Mouse (Mus musculus) kidney, postnatal 36 days (tissue): ENCODE results near the gene Ociad2.

Source experiments
- DNase-seq, 2 experiments: peaks; one replicate each; pipeline ENCODE4 v3.0.0; 2021 to 2022; ENCODE audit warnings: mixed read lengths in 2 of 2

Ociad2 gene

GRCm38 (mm10) chr5:73301601-73302307 lies 39.1 kb downstream of the Ociad2 start:
- no peak for DNase-seq

- DNase-seq, result no peak
Observed at GRCm38 (mm10) chr5:73295916-73296315, 44.9 kb downstream of the Ociad2 start.

GRCm38 (mm10) chr5:73295016-73295415 lies 45.8 kb downstream of the Ociad2 start:
- no peak for DNase-seq

GRCm38 (mm10) chr5:73293458-73293827 lies 47.4 kb downstream of the Ociad2 start:
- DNase-seq, result no peak

DNA sequence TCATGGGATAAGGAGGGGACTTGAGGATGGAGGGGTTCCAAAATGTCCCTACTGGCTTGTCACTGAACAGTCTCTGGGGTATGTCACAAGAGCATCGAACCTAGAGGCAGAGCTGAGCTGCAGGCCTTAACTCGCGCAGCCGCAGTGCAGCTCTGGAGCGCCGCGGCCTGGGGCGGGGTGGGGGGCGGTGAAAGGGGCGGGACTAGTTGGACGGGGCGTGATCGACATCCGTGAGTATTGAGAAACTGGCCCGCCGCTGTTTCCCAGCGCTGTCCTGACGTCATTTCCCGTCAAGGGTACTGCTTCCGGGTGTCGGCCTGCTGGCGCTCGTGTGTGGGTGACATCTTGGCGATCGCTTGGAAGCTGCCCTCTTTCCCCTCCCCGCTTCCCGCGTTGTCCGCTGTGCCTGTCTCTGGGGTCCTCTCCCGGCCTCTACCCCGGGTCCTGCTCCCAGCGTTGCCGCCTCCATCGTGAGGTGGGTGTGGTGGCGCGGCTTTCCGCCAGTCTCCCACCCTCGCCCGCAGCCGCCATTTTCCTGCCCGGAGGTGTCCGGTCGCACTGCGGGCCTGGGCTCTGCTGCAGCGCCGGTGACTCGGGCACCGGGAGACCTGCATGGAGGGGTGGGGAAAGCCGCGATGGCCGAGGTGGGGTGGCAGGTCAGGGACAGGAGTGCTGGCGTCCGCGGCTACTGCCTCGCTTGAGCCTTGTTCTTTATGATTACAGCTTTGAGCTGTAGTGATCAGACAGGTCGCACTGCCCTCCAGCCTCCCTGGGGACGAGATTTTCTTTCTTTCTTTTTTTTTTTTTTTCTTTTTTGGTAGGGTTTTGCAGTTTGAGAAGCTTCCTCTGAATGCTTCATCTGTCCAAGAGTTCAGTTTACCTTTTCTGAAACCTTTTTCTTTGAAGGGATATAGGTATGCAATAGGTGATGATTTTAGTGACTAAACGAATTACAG lies 48.0 kb downstream of the Ociad2 start, which contains the start of gene Ociad1:
Gene Ociad1 (plus strand): TSS at position 283 of the 956 bp plus-strand sequence.
- DNase-seq, result peak; percentile 96 to 97

GRCm38 (mm10) chr5:73289900-73290299 lies 50.9 kb downstream of the Ociad2 start:
- no peak for DNase-seq

DNA sequence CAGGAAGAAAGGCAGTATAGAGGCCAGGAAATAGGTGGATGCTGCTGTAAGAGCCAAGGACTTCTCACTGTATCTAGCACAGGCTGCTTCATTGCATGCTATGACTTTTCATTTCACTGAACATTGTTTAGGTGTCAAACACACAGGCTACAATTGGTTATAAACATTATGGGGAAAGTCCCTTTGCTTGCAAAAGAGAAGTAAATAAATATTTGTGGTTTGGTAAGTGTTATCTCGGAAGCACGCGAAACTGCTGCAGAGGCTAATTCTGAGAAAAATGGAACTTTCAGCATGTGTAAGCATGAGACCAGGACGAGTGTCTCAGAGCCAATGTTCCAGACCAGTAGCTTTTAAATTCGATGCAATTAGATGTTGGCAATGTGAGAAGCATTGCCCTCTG lies 54.2 kb downstream of the Ociad2 start:
- DNase-seq, result no peak

- DNase-seq, result no peak
Observed at GRCm38 (mm10) chr5:73285470-73285978, 55.3 kb downstream of the Ociad2 start.

DNA sequence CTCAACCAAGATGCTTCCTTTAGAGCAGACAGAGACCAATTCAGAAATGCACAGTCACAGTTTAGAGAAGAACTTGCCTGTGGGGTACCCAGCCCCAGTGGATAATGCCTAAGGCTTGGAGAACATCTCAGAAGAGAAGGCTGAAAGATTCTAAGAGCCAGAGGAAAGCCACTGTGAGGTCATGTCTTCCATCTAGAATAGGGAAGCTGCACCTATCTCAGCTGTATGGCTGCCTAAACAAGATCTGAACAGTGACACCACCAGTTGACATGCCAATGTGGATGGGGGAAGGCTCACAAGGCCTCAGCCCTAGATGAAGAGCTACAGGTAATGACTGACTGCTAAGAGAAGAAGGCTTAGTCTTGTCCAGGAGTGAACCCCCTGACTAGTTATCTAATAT lies 56.8 kb downstream of the Ociad2 start:
- DNase-seq, result no peak

- no peak for DNase-seq
Observed at GRCm38 (mm10) chr5:73280567-73280850, 60.3 kb downstream of the Ociad2 start.

GRCm38 (mm10) chr5:73279732-73280566 lies 60.9 kb downstream of the Ociad2 start:
- DNase-seq, result no peak

- DNase-seq, result no peak
Observed at GRCm38 (mm10) chr5:73279190-73279589, 61.6 kb downstream of the Ociad2 start.

DNA sequence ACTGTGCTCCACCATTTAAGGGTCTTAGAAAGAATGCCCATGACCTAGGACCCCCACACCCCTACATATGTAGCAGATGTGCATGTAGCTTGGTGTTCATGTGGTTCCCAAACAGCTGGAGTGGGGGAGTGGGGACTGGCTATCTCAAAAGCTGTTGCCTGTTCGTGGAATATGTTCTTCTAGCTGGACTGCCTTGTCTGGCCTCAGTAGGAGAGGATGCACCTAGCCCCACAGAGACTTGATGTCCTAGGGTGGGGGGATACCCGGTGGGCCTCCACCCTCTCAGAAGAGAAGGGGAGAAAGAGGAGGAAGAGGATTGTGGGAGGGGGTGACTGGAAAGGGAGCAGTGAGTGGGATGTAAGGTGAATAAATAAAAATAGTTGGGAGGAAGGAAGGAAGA lies 65.9 kb downstream of the Ociad2 start:
- DNase-seq, result no peak

DNA sequence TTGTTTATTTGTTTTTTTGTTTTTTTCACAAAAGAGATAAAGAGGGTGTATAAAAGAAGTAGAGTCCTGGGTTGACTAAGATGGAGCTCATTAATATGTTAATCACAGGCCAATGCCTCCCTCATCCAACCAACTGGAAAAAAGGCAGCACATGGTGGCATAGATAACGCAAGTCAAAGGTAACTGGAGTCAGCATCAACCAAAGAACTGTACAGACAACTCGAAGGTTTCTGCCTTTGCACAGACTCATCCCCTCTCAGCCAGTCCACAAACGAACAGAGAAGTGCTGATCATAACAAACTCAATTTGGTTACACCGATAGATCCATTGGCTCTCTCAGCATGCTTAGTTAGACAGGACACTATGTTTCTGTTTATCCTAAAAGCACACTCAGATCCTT lies 67.7 kb downstream of the Ociad2 start:
- DNase-seq, result no peak
